Mouse (Mus musculus): ENCODE results near the gene Pafah1b3.
"Not testable (repeated sequence)": the region's sequence is repeated elsewhere in the genome, so short reads cannot be mapped to it uniquely, and the experiment has no call there.

Pafah1b3 gene

DNA sequence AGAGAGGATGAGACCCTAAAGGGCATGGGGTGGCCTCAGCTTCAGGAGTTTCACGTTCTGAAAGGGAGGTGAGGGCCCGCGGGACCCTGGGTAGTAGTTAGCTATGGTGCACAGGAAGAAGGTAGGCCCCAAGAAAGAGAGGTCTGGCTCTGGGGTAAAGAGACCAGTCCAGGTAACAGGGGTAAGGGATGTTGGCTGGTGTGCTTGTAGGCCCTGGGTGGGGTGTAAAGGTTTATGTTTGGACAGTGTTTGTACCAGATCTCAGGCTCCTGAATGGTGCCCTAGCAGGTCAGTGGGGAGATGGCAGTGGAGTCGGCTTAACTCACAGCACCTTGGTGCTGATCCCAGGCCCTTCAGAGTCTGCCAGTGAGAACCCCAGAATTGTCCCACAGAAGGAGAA, 28.8 kb downstream of the Pafah1b3 start:
- DNase-seq (ENCODE audit: extremely low read depth, low read depth): no peak

- DNase-seq (ENCODE audit: extremely low read depth, low read depth): no peak
Observed at GRCm38 (mm10) chr7:25268588-25268987, 29.2 kb downstream of the Pafah1b3 start.

GRCm38 (mm10) chr7:25267751-25268463, 29.9 kb downstream of the Pafah1b3 start:
- DNase-seq (ENCODE audit: extremely low read depth, low read depth): peak; percentile 100

GRCm38 (mm10) chr7:25267301-25267750, 30.5 kb downstream of the Pafah1b3 start, which contains the start of gene Cic:
TSS of gene Cic (plus strand) at chr7:25267704.
- DNase-seq (ENCODE audit: extremely low read depth, low read depth): peak; percentile 99

DNA sequence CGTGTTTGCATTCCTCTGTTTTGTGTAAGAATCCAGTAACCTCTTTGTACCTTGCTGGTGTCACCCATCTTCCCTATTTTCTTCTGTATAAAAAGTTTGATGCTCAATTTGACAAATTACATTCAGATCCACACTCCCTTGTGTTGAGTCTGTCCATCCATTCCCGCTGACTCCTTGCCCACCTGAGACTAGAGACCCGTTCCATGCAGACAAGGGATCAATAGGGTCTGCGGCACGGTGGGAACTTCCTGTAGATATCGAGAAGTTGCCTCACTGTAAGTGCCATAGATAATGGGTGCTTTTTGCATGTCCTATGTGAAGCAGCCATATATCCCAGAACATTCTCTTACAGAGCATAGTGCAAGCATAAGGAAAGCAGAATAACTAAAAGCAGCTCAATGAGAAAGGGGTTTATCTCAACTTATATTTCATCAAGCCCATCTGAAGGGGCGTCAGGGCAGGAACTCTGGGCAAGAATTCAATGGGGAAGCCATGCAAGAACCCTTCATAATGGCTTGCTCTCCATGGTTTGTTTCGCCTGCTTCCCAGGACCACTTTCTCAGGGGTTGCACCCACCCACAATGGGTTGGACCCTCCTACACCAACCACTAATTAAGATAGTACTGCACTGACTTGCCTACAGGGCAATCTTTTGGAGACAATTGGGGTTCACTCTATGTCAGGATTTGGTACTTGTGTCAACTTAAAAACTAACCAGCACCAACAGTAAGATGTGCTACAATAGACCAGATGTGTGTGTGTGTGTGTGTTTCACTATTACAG, 31.4 kb downstream of the Pafah1b3 start:
- no peak for DNase-seq (ENCODE audit: extremely low read depth, low read depth)

DNA sequence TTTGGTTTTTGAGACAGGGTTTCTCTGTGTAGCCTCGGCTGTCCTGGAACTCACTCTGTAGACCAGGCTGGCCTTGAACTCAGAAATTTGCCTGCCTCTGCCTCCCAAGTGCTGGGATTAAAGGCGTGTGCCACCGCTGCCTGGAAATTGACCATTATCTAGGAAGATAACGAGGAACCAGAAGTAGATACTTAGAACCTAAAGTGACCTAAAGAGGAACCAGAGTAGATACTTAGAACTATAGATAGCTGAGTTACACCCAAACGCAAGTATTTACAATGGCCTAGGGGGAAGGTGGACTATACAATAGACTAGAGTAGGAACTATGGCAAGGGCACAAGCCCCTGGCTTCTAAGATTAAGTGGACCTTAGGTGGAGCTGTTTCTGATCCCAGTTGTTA, 32.0 kb downstream of the Pafah1b3 start:
- DNase-seq (ENCODE audit: extremely low read depth, low read depth): not testable (repeated sequence)

GRCm38 (mm10) chr7:25263968-25264870, 33.6 kb downstream of the Pafah1b3 start:
- no peak for DNase-seq (ENCODE audit: extremely low read depth, low read depth)

- DNase-seq (ENCODE audit: extremely low read depth, low read depth): no peak
Observed at GRCm38 (mm10) chr7:25261896-25262295, 35.9 kb downstream of the Pafah1b3 start.

- no peak for DNase-seq (ENCODE audit: extremely low read depth, low read depth)
Observed at GRCm38 (mm10) chr7:25251822-25252221, 46.0 kb downstream of the Pafah1b3 start.

GRCm38 (mm10) chr7:25251071-25251791, 46.6 kb downstream of the Pafah1b3 start:
- DNase-seq (ENCODE audit: extremely low read depth, low read depth): no peak

DNA sequence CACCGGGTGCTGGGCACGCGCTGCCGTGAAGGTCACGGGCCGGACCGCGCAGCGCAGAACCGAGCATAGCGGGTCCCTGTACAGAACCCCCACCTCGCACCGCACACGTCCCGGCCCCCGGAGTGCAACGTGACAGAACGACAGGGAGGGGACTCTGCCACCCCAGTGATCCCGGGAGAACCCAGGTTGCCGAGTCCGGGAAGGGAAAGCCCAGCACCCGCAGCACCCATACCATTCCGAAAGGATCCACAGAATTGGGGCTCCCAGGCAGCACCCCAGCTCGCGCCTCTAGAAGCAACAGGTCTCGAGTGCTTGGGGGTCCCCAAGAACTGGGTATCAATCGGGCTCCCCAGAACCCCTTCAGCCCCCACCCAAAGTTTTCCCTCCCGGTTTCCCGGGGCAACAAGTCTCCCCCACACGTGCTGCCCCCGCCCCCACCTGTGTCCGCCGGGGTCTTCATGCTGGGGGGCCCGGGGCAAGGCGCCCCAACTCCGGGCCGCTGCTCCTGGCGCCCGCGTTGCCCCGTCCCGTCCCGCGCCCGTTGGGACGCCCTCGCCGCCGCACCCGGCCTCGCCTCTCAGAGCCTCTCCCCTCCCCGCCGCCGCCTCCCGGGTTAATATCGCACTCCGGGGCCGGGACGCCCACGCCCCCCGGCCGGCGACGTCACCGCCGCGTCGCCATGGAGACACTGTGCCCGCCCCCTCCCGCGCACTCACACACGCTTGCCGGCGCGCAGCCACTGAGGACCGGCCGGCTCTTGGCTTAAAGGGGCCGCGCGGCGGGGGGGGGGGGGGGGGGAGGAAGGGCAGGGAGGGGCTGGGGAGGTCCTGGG, 47.4 kb downstream of the Pafah1b3 start, which contains the start of gene Erf:
Erf (minus strand) TSS at position 621 of the 832 bp plus-strand sequence.
- no peak for DNase-seq (ENCODE audit: extremely low read depth, low read depth)

- DNase-seq (ENCODE audit: extremely low read depth, low read depth): no peak
Observed at GRCm38 (mm10) chr7:25249314-25250140, 48.3 kb downstream of the Pafah1b3 start.

DNA sequence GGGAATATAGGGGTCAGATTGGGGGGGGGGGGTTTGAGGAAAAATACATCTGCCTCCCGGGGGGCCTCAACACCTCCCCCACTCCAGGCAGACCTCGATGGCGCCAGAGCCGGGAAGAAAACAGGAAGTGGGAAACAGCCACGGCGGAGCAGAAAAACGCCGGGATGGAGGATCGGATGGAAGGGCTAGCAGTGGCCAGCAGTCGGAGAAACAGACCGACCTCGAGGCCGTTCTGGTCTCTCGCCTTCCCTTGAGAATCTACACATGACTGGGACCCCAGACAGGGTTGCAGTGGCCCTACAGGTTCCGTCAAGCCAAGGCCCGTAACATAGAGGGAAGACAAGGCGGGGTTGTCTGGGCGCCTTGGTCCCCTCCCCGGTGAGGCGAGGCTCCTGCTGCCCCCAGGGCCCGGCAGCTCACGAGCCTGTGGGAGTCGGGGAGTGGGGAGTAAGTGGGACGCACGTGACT, 48.9 kb downstream of the Pafah1b3 start:
- no peak for DNase-seq (ENCODE audit: extremely low read depth, low read depth)

- DNase-seq (ENCODE audit: extremely low read depth, low read depth): no peak
Observed at GRCm38 (mm10) chr7:25248018-25248647, 49.7 kb downstream of the Pafah1b3 start.

GRCm38 (mm10) chr7:25247498-25247897, 50.3 kb downstream of the Pafah1b3 start:
- no peak for DNase-seq (ENCODE audit: extremely low read depth, low read depth)

DNA sequence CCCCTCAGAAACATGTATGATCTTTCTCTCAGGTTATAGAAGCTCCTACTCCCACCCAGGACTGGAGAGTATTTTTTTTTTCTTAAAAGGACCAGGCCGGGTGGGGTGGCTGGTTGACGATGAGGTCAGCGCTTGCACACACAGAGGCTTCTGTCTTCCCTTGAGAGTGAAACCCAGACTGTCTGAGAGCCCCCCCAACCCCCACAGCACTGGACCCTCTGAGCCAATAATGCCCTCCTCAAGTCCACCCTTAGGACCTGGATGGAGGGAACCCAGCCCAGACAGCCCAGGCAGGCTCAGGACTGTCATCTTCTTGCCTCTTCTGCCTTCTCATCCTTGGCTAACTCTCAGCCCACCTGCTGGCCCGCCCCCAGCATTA, 51.0 kb downstream of the Pafah1b3 start:
- DNase-seq (ENCODE audit: extremely low read depth, low read depth): no peak

DNA sequence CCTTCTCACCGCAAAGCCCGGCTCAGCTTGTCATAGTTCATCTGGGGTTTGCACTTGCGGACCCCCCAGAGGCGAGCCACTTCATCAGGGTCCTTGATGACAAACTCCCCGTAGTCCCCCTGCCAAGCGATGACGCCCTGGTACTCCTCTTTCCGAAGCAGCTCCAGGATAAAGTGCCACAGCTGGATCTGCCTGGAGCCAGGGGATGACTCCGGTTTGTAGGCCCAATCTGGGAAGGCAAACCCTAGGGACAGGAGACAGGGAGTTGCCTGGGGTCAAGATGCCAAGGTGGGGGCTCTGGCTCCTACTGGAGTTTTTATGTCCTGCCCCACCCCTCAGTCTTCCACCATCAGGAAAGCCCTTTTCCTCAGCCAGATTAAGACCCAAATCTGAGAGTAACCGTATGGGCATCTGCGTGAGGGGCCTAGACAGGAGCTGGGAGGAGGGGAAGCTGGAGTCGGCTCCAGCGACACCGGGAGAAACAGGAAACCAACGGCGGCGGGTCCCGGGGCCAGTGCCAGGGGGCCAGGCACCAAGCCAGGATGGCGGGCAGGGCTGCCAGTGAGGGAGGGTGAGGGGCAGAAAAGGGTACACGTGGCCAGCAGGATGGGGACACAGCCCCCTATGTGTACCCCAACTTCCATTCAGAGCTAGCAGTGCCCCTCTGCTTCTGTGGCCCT, 51.6 kb downstream of the Pafah1b3 start:
- DNase-seq (ENCODE audit: extremely low read depth, low read depth): no peak
